Mouse (Mus musculus) liver, embryonic 15.5 days (tissue): ENCODE data around the gene Gm48551. TPM values are rescaled to one million over a fixed set of nuclear protein-coding genes. Genes with fewer than 3 reads are reported as not detected.
A peak's percentile ranks its signal among the peaks of the same experiment; 100 is the strongest.

Source experiments
- ATAC-seq: fragments of 200-750 bp; cut with Nextera tagmentation; 2 replicates; pipeline ENCODE4 v1.8.0; 2017; ENCODE audit warnings: moderate number of reproducible peaks, mild to moderate bottlenecking, moderate library complexity; ENCODE audit not compliant: insufficient read depth
- H3K27ac ChIP-seq: fragments of 300-500 bp; sonication (generic); replicated peaks from 2 replicates; pipeline ENCODE4 v1.5.1; 2015; ENCODE audit warnings: mild to moderate bottlenecking, inconsistent platforms
- H3K27me3 ChIP-seq: fragments of 300-500 bp; sonication (generic); 2 replicates; pipeline ENCODE4 v1.6.1; 2015; ENCODE audit warnings: mild to moderate bottlenecking, inconsistent platforms
- H3K36me3 ChIP-seq: fragments of 300-500 bp; sonication (generic); replicated peaks from 2 replicates; pipeline ENCODE4 v1.6.1; 2015; ENCODE audit warnings: moderate library complexity, mild to moderate bottlenecking, inconsistent platforms
- H3K4me1 ChIP-seq: fragments of 300-500 bp; sonication (generic); replicated peaks from 2 replicates; pipeline ENCODE4 v1.6.1; 2015; ENCODE audit warnings: inconsistent platforms
- H3K4me2 ChIP-seq: fragments of 300-500 bp; sonication (generic); 2 replicates; pipeline ENCODE4 v1.6.1; 2015; ENCODE audit warnings: moderate library complexity, mild to moderate bottlenecking, inconsistent platforms
- H3K4me3 ChIP-seq: fragments of 300-500 bp; sonication (generic); replicated peaks from 2 replicates; pipeline ENCODE4 v1.5.1; 2015; ENCODE audit warnings: mild to moderate bottlenecking, inconsistent platforms
- H3K9ac ChIP-seq: fragments of 300-500 bp; sonication (generic); 2 replicates; pipeline ENCODE4 v1.6.1; 2015; ENCODE audit warnings: moderate library complexity, mild to moderate bottlenecking, inconsistent platforms
- H3K9me3 ChIP-seq: fragments of 300-500 bp; sonication (generic); replicated peaks from 2 replicates; pipeline ENCODE4 v1.6.1; 2016; ENCODE audit warnings: inconsistent platforms
- WGBS: fragments of 180-500 bp; shearing (Covaris S2); methylation state at CpG from one replicate; pipeline ENCODE4 v1.1.7; 2015; ENCODE audit warnings: mixed read lengths; ENCODE audit not compliant: insufficient replicate concordance; 5-methylcytosine and 5-hydroxymethylcytosine counted together
- polyA plus RNA-seq: library from polyadenylated mRNA; unstranded; fragments of >200 nt; fragmentation: Nextera tagmentation; extraction: Ambion mirVana; gene quantifications from 2 replicates; pipeline ENCODE4 v1.2.1, GENCODE M21; 2015

The Gm48551 gene
- polyA plus RNA-seq, 1 experiment from 2014 or later: 0.88 TPM

GRCm38 (mm10) chr10:81407539-81408423, 23.5 kb downstream of the Gm48551 start:
- no peak for ATAC-seq
- H3K27ac ChIP-seq: peak overlapping the region; percentile 53; the same call in 1 of the 2 replicates
- H3K4me2 ChIP-seq: peak overlapping the region; percentile 39
- H3K27me3 ChIP-seq: peaks cover 65% of the 10 kb centered on the region
- peaks cover 91% of the 10 kb centered on the region for H3K4me1 ChIP-seq
- no peaks in the 10 kb centered on the region for H3K9me3 ChIP-seq
- H3K9ac ChIP-seq: no peak overlapping the region
- H3K4me3 ChIP-seq: peak overlapping the region; percentile 36
- 19% methylated on average over 31 of the region's 31 CpGs for WGBS
- H3K36me3 ChIP-seq: no peaks in the 10 kb centered on the region; the same call in 1 of the 2 replicates

GRCm38 (mm10) chr10:81408424-81408729, 24.1 kb downstream of the Gm48551 start:
- Histone ChIP-seq H3K4me3 (no peak overlapping the region), H3K4me2 (0 out of 2 replicates have a peak overlapping the region, but pooled peaks have one; percentile 39)
- ATAC-seq: no peak

GRCm38 (mm10) chr10:81408871-81409291, 24.6 kb downstream of the Gm48551 start:
- H3K9me3 ChIP-seq: no peaks in the 10 kb centered on the region
- no peak overlapping the region for H3K4me3 ChIP-seq
- H3K4me2 ChIP-seq: peak overlapping the region; percentile 39
- 5% methylated on average over 9 of the region's 9 CpGs for WGBS
- H3K36me3 ChIP-seq: no peaks in the 10 kb centered on the region; the same call in 1 of the 2 replicates
- H3K9ac ChIP-seq: no peak overlapping the region; the same call in 1 of the 2 replicates
- peak; percentile 56 for ATAC-seq
- peak overlapping the region; percentile 69 for H3K27ac ChIP-seq
- H3K27me3 ChIP-seq: peaks cover 54% of the 10 kb centered on the region
- H3K4me1 ChIP-seq: peaks cover 94% of the 10 kb centered on the region

More at GRCm38 (mm10) chr10:81408424-81408729, 24.1 kb downstream of the Gm48551 start:
- H3K27ac ChIP-seq: peak overlapping the region; percentile 49
- peaks cover 92% of the 10 kb centered on the region for H3K4me1 ChIP-seq
- no peaks in the 10 kb centered on the region; the same call in 1 of the 2 replicates for H3K36me3 ChIP-seq
- 24% methylated on average over 13 of the region's 13 CpGs for whole genome bisulfite sequencing
- H3K9ac ChIP-seq: no peak overlapping the region
- peaks cover 59% of the 10 kb centered on the region for H3K27me3 ChIP-seq
- no peaks in the 10 kb centered on the region for H3K9me3 ChIP-seq

GRCm38 (mm10) chr10:81409330-81409729, 25.1 kb downstream of the Gm48551 start:
- Histone ChIP-seq H3K9ac (no peak overlapping the region; the same call in 1 of the 2 replicates), H3K4me2 (peak overlapping the region; percentile 25), H3K27me3 (peaks cover 50% of the 10 kb centered on the region), H3K9me3 (no peaks in the 10 kb centered on the region), H3K27ac (peak overlapping the region; percentile 69), H3K36me3 (no peaks in the 10 kb centered on the region), H3K4me3 (no peak overlapping the region), H3K4me1 (peaks cover 95% of the 10 kb centered on the region)
- ATAC-seq: no peak
- 9% methylated on average over 8 of the region's 8 CpGs for WGBS

- Histone ChIP-seq H3K9me3 (no peaks in the 10 kb centered on the region), H3K4me2 (peak overlapping the region; percentile 13), H3K4me1 (peaks cover 97% of the 10 kb centered on the region), H3K9ac (no peak overlapping the region), H3K36me3 (no peaks in the 10 kb centered on the region), H3K4me3 (no peak overlapping the region), H3K27ac (peak overlapping the region; percentile 69), H3K27me3 (peaks cover 41% of the 10 kb centered on the region)
- ATAC-seq: no peak
- 22% methylated on average over 4 of the region's 4 CpGs for WGBS
Measured at GRCm38 (mm10) chr10:81410350-81410749, 26.1 kb downstream of the Gm48551 start.

- 65% methylated on average over 9 of the region's 9 CpGs for WGBS
- H3K4me2 ChIP-seq: no peak overlapping the region; the same call in 1 of the 2 replicates
Measured at GRCm38 (mm10) chr10:81410981-81411380, 26.7 kb downstream of the Gm48551 start.

GRCm38 (mm10) chr10:81411471-81412400, 27.5 kb downstream of the Gm48551 start:
- H3K9me3 ChIP-seq: no peaks in the 10 kb centered on the region
- no peak overlapping the region for H3K4me3 ChIP-seq
- no peaks in the 10 kb centered on the region for H3K36me3 ChIP-seq
- peaks cover 92% of the 10 kb centered on the region for H3K4me1 ChIP-seq
- WGBS: 63% methylated on average over 18 of the region's 18 CpGs
- ATAC-seq: no peak
- H3K9ac ChIP-seq: no peak overlapping the region
- peak overlapping the region; percentile 69 for H3K27ac ChIP-seq
- H3K4me2 ChIP-seq: no peak overlapping the region
- peaks cover 32% of the 10 kb centered on the region for H3K27me3 ChIP-seq

More at GRCm38 (mm10) chr10:81410981-81411380, 26.7 kb downstream of the Gm48551 start:
- H3K9ac ChIP-seq: no peak overlapping the region
- peak overlapping the region; percentile 69 for H3K27ac ChIP-seq
- no peak for ATAC-seq
- H3K4me1 ChIP-seq: peaks cover 91% of the 10 kb centered on the region
- no peaks in the 10 kb centered on the region for H3K36me3 ChIP-seq
- H3K27me3 ChIP-seq: peaks cover 35% of the 10 kb centered on the region
- H3K9me3 ChIP-seq: no peaks in the 10 kb centered on the region
- no peak overlapping the region for H3K4me3 ChIP-seq

- no peaks in the 10 kb centered on the region for H3K9me3 ChIP-seq
- 53% methylated on average over 16 of the region's 16 CpGs for WGBS
- no peak overlapping the region; the same call in 1 of the 2 replicates for H3K9ac ChIP-seq
Measured at GRCm38 (mm10) chr10:81412586-81413309, 28.5 kb downstream of the Gm48551 start.

GRCm38 (mm10) chr10:81413310-81414261, 29.3 kb downstream of the Gm48551 start:
- 18% methylated on average over 26 of the region's 26 CpGs for WGBS
- Histone ChIP-seq H3K36me3 (no peaks in the 10 kb centered on the region), H3K9ac (no peak overlapping the region; the same call in 1 of the 2 replicates), H3K9me3 (no peaks in the 10 kb centered on the region), H3K4me3 (peak overlapping the region; percentile 26; the same call in 1 of the 2 replicates), H3K4me2 (peak overlapping the region; percentile 47), H3K27ac (peak overlapping the region; percentile 66), H3K4me1 (peaks cover 85% of the 10 kb centered on the region), H3K27me3 (peaks cover 32% of the 10 kb centered on the region)
- peak; percentile 18 for ATAC-seq

More at GRCm38 (mm10) chr10:81412586-81413309, 28.5 kb downstream of the Gm48551 start:
- no peak for ATAC-seq
- H3K27ac ChIP-seq: peak overlapping the region; percentile 66
- peaks cover 88% of the 10 kb centered on the region for H3K4me1 ChIP-seq
- no peak overlapping the region for H3K4me3 ChIP-seq
- H3K4me2 ChIP-seq: no peak overlapping the region
- peaks cover 32% of the 10 kb centered on the region for H3K27me3 ChIP-seq
- no peaks in the 10 kb centered on the region for H3K36me3 ChIP-seq
